Mouse (Mus musculus): ENCODE measurements around the gene Asic1. TPM values are rescaled to one million over a fixed set of nuclear protein-coding genes. Genes with fewer than 3 reads are reported as not detected.

Gene Asic1
- polyA plus RNA-seq, 1 experiment from 2014 or later, result 3.9 TPM

DNA sequence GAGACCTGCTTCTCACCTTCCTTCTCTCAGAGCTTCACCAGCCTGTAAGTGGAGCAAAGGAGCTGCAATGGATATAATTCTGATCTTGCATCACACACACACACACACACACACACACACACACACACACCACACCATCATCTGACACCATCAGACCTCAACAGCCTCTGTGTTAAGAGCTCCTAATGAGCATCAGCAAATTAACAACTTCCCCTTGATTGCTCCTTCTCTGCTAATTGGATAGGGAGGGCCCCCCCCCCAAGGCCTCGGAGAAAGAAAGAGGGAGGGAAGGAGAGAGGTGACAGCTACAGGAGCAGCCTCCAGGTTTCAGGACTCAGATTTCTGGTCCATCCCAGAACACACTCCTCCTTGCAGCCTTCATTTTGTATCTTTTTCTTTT, 776 bp upstream of the Asic1 start:
- ATAC-seq (replicated peaks; ENCODE audit: low FRiP score) (peak; percentile 35; the same call in 1 of the 2 replicates), DNase-seq (ENCODE audit: low spot score) (peak; percentile 62)
- H3K27ac ChIP-seq (ENCODE audit: low read depth, low read length), result no peak overlapping the region
- no peaks in the 10 kb centered on the region for H3K36me3 ChIP-seq (ENCODE audit: control insufficient read depth, insufficient read depth, low read length)
- H3K4me2 ChIP-seq (ENCODE audit: low read depth, low read length, severe bottlenecking), result no peak overlapping the region
- H3K9ac ChIP-seq (ENCODE audit: low read length), result no peak overlapping the region
- H3K9me3 ChIP-seq (ENCODE audit: control insufficient read depth, low read length), result no peaks in the 10 kb centered on the region
- H3K4me1 ChIP-seq (replicated peaks; ENCODE audit: control insufficient read depth, insufficient read depth, low read length), result peaks cover 20% of the 10 kb centered on the region; the same call in 1 of the 2 replicates
- WGBS, result 0% methylated on average over 1 of the region's 1 CpGs
- H3K27me3 ChIP-seq (ENCODE audit: control insufficient read depth, insufficient read depth, low read length), result peaks cover 35% of the 10 kb centered on the region
- no peak overlapping the region for H3K4me3 ChIP-seq (ENCODE audit: low read depth, low read length)

DNA sequence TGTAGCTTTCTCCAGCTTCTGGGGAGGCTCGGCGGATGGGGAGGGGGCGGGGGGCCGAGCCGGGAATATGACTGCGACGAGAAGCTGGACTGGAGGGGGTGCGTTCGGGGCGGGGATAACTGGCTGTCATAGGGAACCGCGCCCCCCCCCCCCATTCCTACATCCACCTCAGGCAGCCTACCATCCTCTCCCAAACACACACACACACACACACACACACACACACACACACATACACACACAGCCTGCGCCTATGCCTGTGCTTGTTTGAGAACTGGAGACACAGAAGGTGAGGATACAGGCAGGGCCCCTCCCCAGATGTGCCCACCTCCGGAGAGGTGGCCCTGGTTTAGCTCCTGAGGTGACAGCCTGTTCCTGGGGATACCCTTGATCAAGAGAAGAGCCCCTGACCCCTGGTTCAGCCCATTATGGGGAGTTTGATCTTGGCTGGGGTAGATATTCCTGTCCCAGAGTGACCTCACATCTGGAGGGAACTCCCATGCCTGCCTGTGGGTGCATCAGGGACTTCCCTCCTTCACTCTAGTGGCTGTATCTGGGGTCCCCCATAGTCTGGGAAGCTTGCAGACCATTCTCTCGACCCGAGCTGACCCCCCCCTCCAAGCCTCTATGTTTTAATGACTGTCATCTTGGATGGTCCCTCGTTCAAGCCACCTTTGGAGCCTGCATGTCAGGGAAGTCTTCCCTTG, 949 bp downstream of the Asic1 start:
- no peaks in the 10 kb centered on the region for H3K36me3 ChIP-seq (ENCODE audit: control insufficient read depth, insufficient read depth, low read length)
- peak overlapping the region; percentile 97 for H3K4me2 ChIP-seq (ENCODE audit: low read depth, low read length, severe bottlenecking)
- H3K9ac ChIP-seq (ENCODE audit: low read length), result peak overlapping the region; percentile 80
- H3K27ac ChIP-seq (ENCODE audit: low read depth, low read length), result no peak overlapping the region
- ATAC-seq (replicated peaks; ENCODE audit: low FRiP score), result no peak; the same call in 1 of the 2 replicates
- peak overlapping the region; percentile 53 for H3K4me3 ChIP-seq (ENCODE audit: low read depth, low read length)
- WGBS, result 14% methylated on average over 12 of the region's 17 CpGs
- DNase-seq (ENCODE audit: low spot score), result no peak
- H3K4me1 ChIP-seq (replicated peaks; ENCODE audit: control insufficient read depth, insufficient read depth, low read length), result peaks cover 10% of the 10 kb centered on the region; the same call in 1 of the 2 replicates
- peaks cover 25% of the 10 kb centered on the region for H3K27me3 ChIP-seq (ENCODE audit: control insufficient read depth, insufficient read depth, low read length)
- H3K9me3 ChIP-seq (ENCODE audit: control insufficient read depth, low read length), result no peaks in the 10 kb centered on the region

DNA sequence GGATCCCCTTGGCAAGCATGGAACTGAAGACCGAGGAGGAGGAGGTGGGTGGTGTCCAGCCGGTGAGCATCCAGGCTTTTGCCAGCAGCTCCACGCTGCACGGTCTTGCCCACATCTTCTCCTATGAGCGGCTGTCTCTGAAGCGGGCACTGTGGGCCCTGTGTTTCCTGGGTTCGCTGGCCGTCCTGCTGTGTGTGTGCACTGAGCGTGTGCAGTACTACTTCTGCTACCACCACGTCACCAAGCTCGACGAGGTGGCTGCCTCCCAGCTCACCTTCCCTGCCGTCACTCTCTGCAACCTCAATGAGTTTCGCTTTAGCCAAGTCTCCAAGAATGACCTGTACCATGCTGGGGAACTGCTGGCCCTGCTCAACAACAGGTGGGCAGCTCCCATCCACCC, 1.6 kb downstream of the Asic1 start:
- no peak overlapping the region for H3K4me2 ChIP-seq (ENCODE audit: low read depth, low read length, severe bottlenecking)
- ATAC-seq (replicated peaks; ENCODE audit: low FRiP score) (no peak), DNase-seq (ENCODE audit: low spot score) (no peak)
- no peak overlapping the region for H3K9ac ChIP-seq (ENCODE audit: low read length)
- no peak overlapping the region for H3K27ac ChIP-seq (ENCODE audit: low read depth, low read length)
- no peak overlapping the region for H3K4me3 ChIP-seq (ENCODE audit: low read depth, low read length)
- 72% methylated on average over 14 of the region's 14 CpGs for WGBS
- no peaks in the 10 kb centered on the region for H3K9me3 ChIP-seq (ENCODE audit: control insufficient read depth, low read length)
- no peaks in the 10 kb centered on the region for H3K36me3 ChIP-seq (ENCODE audit: control insufficient read depth, insufficient read depth, low read length)
- H3K4me1 ChIP-seq (replicated peaks; ENCODE audit: control insufficient read depth, insufficient read depth, low read length), result peaks cover 8% of the 10 kb centered on the region; the same call in 1 of the 2 replicates
- H3K27me3 ChIP-seq (ENCODE audit: control insufficient read depth, insufficient read depth, low read length), result peaks cover 23% of the 10 kb centered on the region

DNA sequence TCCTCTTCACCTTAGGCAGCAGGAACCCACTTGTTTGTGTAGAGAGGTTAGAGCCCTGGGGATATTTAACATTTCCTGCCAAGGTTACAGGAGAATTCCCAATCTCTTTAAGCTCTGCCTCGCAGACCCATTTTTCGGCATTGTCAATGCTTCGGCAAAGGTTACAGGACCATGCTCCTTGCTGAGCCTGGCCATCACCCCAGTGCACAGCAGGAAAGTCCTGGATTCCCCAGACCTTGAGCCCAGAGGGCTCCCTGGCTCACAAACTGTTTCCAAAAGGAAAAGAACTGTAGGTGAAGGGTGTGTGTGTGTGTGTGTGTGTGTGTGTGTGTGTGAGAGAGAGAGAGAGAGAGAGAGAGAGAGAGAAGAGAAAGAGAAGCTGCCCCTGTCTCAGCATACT, 4.7 kb downstream of the Asic1 start:
- Histone ChIP-seq H3K4me2 (ENCODE audit: low read depth, low read length, severe bottlenecking) (no peak overlapping the region), H3K27me3 (ENCODE audit: control insufficient read depth, insufficient read depth, low read length) (peaks cover 17% of the 10 kb centered on the region), H3K4me1 (replicated peaks; ENCODE audit: control insufficient read depth, insufficient read depth, low read length) (0 out of 2 replicates have a peak, but pooled peaks cover 2% of the 10 kb centered on the region), H3K27ac (ENCODE audit: low read depth, low read length) (no peak overlapping the region), H3K9me3 (ENCODE audit: control insufficient read depth, low read length) (no peaks in the 10 kb centered on the region), H3K4me3 (ENCODE audit: low read depth, low read length) (no peak overlapping the region), H3K36me3 (ENCODE audit: control insufficient read depth, insufficient read depth, low read length) (no peaks in the 10 kb centered on the region), H3K9ac (ENCODE audit: low read length) (no peak overlapping the region)
- DNase-seq (ENCODE audit: low spot score) (no peak), ATAC-seq (replicated peaks; ENCODE audit: low FRiP score) (no peak)
- WGBS, result 90% methylated on average over 3 of the region's 3 CpGs

DNA sequence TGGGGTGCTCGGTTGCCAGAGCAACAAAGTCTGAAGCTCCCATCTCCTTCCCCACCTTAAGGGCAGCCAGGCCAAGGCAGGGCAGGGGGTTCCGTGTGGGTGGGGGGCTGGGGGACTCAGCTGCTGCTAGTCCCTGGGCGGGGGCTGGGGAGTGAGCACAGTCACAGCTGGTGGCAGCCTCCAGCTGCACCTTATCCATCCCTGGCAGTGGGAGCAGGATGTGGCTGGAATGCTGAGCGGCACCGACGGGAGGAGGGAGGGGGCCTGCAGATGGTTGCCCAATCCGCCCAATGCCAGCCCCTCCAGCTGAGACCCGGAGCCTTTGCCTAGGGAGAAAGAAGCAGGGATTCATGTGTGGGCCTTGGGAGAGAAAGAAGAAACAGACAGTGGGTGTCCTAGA, 6.9 kb downstream of the Asic1 start:
- Histone ChIP-seq H3K4me1 (replicated peaks; ENCODE audit: control insufficient read depth, insufficient read depth, low read length) (no peaks in the 10 kb centered on the region), H3K27me3 (ENCODE audit: control insufficient read depth, insufficient read depth, low read length) (peaks cover 2% of the 10 kb centered on the region; the same call in 1 of the 2 replicates), H3K4me2 (ENCODE audit: low read depth, low read length, severe bottlenecking) (no peak overlapping the region), H3K9me3 (ENCODE audit: control insufficient read depth, low read length) (no peaks in the 10 kb centered on the region), H3K9ac (ENCODE audit: low read length) (no peak overlapping the region), H3K4me3 (ENCODE audit: low read depth, low read length) (no peak overlapping the region), H3K36me3 (ENCODE audit: control insufficient read depth, insufficient read depth, low read length) (no peaks in the 10 kb centered on the region), H3K27ac (ENCODE audit: low read depth, low read length) (0 out of 2 replicates have a peak overlapping the region, but pooled peaks have one; percentile 25)
- DNase-seq (ENCODE audit: low spot score) (no peak), ATAC-seq (replicated peaks; ENCODE audit: low FRiP score) (peak; percentile 44)
- 26% methylated on average over 8 of the region's 8 CpGs for WGBS

DNA sequence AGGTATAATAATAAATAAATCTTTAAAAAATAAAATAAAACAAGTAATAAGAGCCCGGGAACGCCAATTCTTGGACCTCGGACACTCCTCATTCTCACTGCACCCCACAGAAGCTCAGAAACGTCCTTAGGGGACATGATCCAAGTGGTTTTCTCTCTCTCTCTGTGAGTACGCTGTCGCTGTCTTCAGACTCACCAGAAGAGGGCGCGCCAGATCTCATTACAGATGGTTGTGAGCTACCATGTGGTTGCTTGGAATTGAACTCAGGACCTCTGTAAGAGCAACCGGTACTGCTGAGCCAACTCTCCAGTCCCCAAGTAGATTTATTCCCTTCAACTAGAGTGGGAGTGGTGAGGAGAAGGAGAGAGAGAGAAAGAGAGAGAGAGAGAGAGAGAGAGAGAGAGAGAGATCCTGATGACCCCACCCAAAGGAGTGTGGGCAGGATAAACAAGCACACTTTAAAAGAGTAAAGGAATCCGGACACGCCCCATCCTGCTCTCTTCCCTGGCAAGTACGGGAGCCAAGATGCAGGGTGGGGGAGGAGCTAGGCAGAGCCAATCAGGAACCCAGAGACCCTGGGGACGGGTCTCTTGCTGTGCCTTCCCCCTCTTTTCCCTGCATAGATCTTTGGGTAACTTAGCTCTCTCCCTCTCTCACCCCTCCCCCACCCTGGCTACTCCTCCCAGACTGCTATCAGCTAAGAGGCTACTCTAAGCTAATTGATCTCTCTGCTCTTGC, 8.1 kb downstream of the Asic1 start:
- Histone ChIP-seq H3K9ac (ENCODE audit: low read length) (no peak overlapping the region), H3K4me3 (ENCODE audit: low read depth, low read length) (no peak overlapping the region), H3K9me3 (ENCODE audit: control insufficient read depth, low read length) (no peaks in the 10 kb centered on the region), H3K36me3 (ENCODE audit: control insufficient read depth, insufficient read depth, low read length) (no peaks in the 10 kb centered on the region), H3K27ac (ENCODE audit: low read depth, low read length) (no peak overlapping the region), H3K4me2 (ENCODE audit: low read depth, low read length, severe bottlenecking) (no peak overlapping the region), H3K27me3 (ENCODE audit: control insufficient read depth, insufficient read depth, low read length) (no peaks in the 10 kb centered on the region), H3K4me1 (replicated peaks; ENCODE audit: control insufficient read depth, insufficient read depth, low read length) (no peaks in the 10 kb centered on the region)
- peak; percentile 73 for DNase-seq (ENCODE audit: low spot score)
- 13% methylated on average over 13 of the region's 13 CpGs for WGBS
- ATAC-seq (replicated peaks; ENCODE audit: low FRiP score), result no peak

DNA sequence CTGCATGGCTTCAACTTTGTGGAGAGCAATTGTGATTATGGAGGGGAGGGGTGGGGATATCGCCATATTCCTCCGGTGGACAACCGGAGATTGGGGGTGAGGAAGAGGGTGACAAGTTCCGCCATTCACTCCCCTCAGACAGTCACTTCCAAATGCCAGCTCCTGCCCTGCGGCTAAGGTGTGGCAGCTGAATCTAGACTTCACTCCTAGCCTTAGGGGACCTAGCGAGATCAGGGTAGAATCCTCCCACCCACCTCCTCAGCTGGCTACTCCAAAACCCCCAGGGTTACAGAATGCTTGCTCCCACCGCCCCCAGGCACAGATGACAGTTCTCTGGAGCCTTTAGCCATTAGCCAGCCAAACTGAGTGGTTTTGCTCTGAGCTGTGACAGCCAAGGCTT, 8.8 kb downstream of the Asic1 start:
- no peak overlapping the region for H3K9ac ChIP-seq (ENCODE audit: low read length)
- H3K27ac ChIP-seq (ENCODE audit: low read depth, low read length), result no peak overlapping the region
- ATAC-seq (replicated peaks; ENCODE audit: low FRiP score), result no peak
- no peaks in the 10 kb centered on the region for H3K4me1 ChIP-seq (replicated peaks; ENCODE audit: control insufficient read depth, insufficient read depth, low read length)
- H3K9me3 ChIP-seq (ENCODE audit: control insufficient read depth, low read length), result no peaks in the 10 kb centered on the region
- no peak overlapping the region for H3K4me2 ChIP-seq (ENCODE audit: low read depth, low read length, severe bottlenecking)
- no peak overlapping the region for H3K4me3 ChIP-seq (ENCODE audit: low read depth, low read length)
- 70% methylated on average over 7 of the region's 7 CpGs for WGBS
- H3K27me3 ChIP-seq (ENCODE audit: control insufficient read depth, insufficient read depth, low read length), result no peaks in the 10 kb centered on the region
- H3K36me3 ChIP-seq (ENCODE audit: control insufficient read depth, insufficient read depth, low read length), result no peaks in the 10 kb centered on the region
- DNase-seq (ENCODE audit: low spot score), result no peak

DNA sequence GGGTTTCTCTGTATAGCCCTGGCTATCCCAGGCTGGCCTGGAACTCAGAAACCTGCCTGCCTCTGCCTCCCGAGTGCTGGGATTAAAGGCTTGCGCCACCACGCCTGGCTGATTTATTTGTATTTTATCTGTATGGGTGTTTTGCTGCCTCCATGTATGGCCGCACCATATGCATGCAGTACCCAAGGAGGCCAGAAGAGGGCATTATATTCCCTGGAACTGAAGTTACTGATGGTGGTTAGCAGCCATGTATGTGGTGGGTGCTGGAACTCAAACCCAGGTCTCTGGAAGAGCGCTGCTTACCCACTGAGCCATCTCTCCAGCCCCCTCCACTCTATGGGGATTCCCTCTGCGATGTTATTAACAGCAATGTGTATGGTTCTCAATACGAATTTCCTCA, 12.7 kb downstream of the Asic1 start:
- Histone ChIP-seq H3K9ac (ENCODE audit: low read length) (no peak overlapping the region), H3K4me2 (ENCODE audit: low read depth, low read length, severe bottlenecking) (no peak overlapping the region), H3K4me3 (ENCODE audit: low read depth, low read length) (no peak overlapping the region), H3K36me3 (ENCODE audit: control insufficient read depth, insufficient read depth, low read length) (no peaks in the 10 kb centered on the region), H3K9me3 (ENCODE audit: control insufficient read depth, low read length) (no peaks in the 10 kb centered on the region), H3K4me1 (replicated peaks; ENCODE audit: control insufficient read depth, insufficient read depth, low read length) (no peaks in the 10 kb centered on the region), H3K27me3 (ENCODE audit: control insufficient read depth, insufficient read depth, low read length) (no peaks in the 10 kb centered on the region), H3K27ac (ENCODE audit: low read depth, low read length) (no peak overlapping the region)
- ATAC-seq (replicated peaks; ENCODE audit: low FRiP score) (no peak), DNase-seq (ENCODE audit: low spot score) (no peak)
- 92% methylated on average over 7 of the region's 7 CpGs for WGBS

Measured in forebrain, embryonic 11.5 days (tissue).